Mouse (Mus musculus) thymus, adult 18-20 months (tissue): Measurements from ENCODE around the gene Tgm5.
"Not testable (repeated sequence)": the region's sequence is repeated elsewhere in the genome, so short reads cannot be mapped to it uniquely, and the experiment has no call there.

Experiments
- DNase-seq, 2 experiments: peaks; one replicate each; pipeline ENCODE4 v3.0.0; 2022; ENCODE audit warnings: mixed read lengths in 2 of 2

Gene Tgm5

GRCm38 (mm10) chr2:121039382-121039781 is 46.3 kb downstream of the Tgm5 start:
- no peak for DNase-seq

GRCm38 (mm10) chr2:121038851-121039250 is 46.8 kb downstream of the Tgm5 start:
- DNase-seq: not testable (repeated sequence)

- DNase-seq: no peak
Observed at GRCm38 (mm10) chr2:121036733-121037341, 48.8 kb downstream of the Tgm5 start, which contains the start of gene Epb42. Gene Epb42 (minus strand): TSS chr2:121037072.

- no peak for DNase-seq
Observed at GRCm38 (mm10) chr2:121022918-121023317, 62.7 kb downstream of the Tgm5 start.

GRCm38 (mm10) chr2:121017151-121017550 is 68.5 kb downstream of the Tgm5 start:
- no peak for DNase-seq

GRCm38 (mm10) chr2:121016226-121016625 is 69.4 kb downstream of the Tgm5 start:
- DNase-seq: no peak

- no peak for DNase-seq
Observed at GRCm38 (mm10) chr2:121015507-121015906, 70.1 kb downstream of the Tgm5 start.

GRCm38 (mm10) chr2:121012676-121013075 is 73.0 kb downstream of the Tgm5 start:
- DNase-seq: no peak

- no peak for DNase-seq
Observed at GRCm38 (mm10) chr2:121009071-121009677, 76.5 kb downstream of the Tgm5 start.

GRCm38 (mm10) chr2:121008664-121009007 is 77.0 kb downstream of the Tgm5 start:
- DNase-seq: no peak

- DNase-seq: peak; percentile 80 to 86
Observed at GRCm38 (mm10) chr2:121007925-121008663, 77.5 kb downstream of the Tgm5 start, which contains the start of gene Ccndbp1. Gene Ccndbp1 (plus strand): TSS chr2:121008403.

GRCm38 (mm10) chr2:121006986-121007385 is 78.7 kb downstream of the Tgm5 start:
- DNase-seq: no peak

GRCm38 (mm10) chr2:121004018-121004811 is 81.4 kb downstream of the Tgm5 start:
- no peak for DNase-seq

GRCm38 (mm10) chr2:121003586-121003985 is 82.1 kb downstream of the Tgm5 start:
- no peak for DNase-seq

GRCm38 (mm10) chr2:120998863-120999262 is 86.8 kb downstream of the Tgm5 start:
- no peak for DNase-seq

GRCm38 (mm10) chr2:120996607-120997006 is 89.0 kb downstream of the Tgm5 start:
- not testable (repeated sequence) for DNase-seq
